Mouse (Mus musculus): ENCODE measurements at regions not wholly inside any gene's neighbourhood (a gene's known extent, or its start where the extent isn't known, plus 50 kb on each side); places are given as distances from the start of the nearest gene placed in this dataset.

GRCm38 (mm10) chr12:73847336-73847735, 53.8 kb upstream of the Hif1a start:
- H3K36me3 ChIP-seq (ENCODE audit: control insufficient read depth, insufficient read depth, low read length) = no peaks in the 10 kb centered on the region
- WGBS = 80% methylated on average over 10 of the region's 10 CpGs
- H3K4me3 ChIP-seq (ENCODE audit: insufficient read depth, low read depth, low read length) = no peak overlapping the region
- H3K4me1 ChIP-seq (ENCODE audit: control insufficient read depth, insufficient read depth, low read length) = no peaks in the 10 kb centered on the region; the same call in 1 of the 2 replicates
- TF ChIP-seq CTCF (IDR thresholded peaks at IDR 0.05; ENCODE audit: low read depth, low read length) (no peak), POLR2A (IDR thresholded peaks at IDR 0.05; ENCODE audit: extremely low read depth, insufficient read depth, low read length) (no peak)
- no peak overlapping the region for H3K27ac ChIP-seq (replicated peaks; ENCODE audit: insufficient read depth, low read depth, low read length)
- no peak overlapping the region for H3K9ac ChIP-seq (ENCODE audit: low read depth, low read length)
- no peaks in the 10 kb centered on the region for H3K27me3 ChIP-seq (ENCODE audit: control insufficient read depth, insufficient read depth, low read length)
- DNase-seq (ENCODE audit: extremely low read depth, low read depth, low spot score) = peak; percentile 4
- no peaks in the 10 kb centered on the region for H3K79me2 ChIP-seq (ENCODE audit: control insufficient read depth, insufficient read depth, low read length)

GRCm38 (mm10) chr12:73850831-73851230, 50.3 kb upstream of the Hif1a start:
- TF ChIP-seq POLR2A (IDR thresholded peaks at IDR 0.05; ENCODE audit: extremely low read depth, insufficient read depth, low read length) = no peak
- no peak for TF ChIP-seq CTCF (IDR thresholded peaks at IDR 0.05; ENCODE audit: low read depth, low read length)
- WGBS = 95% methylated on average over 2 of the region's 2 CpGs

More at GRCm38 (mm10) chr12:73850831-73851230, 50.3 kb upstream of the Hif1a start:
- H3K27ac ChIP-seq (replicated peaks; ENCODE audit: insufficient read depth, low read depth, low read length) = no peak overlapping the region
- no peaks in the 10 kb centered on the region for H3K36me3 ChIP-seq (ENCODE audit: control insufficient read depth, insufficient read depth, low read length)
- H3K4me1 ChIP-seq (ENCODE audit: control insufficient read depth, insufficient read depth, low read length) = peaks cover 2% of the 10 kb centered on the region; the same call in 1 of the 2 replicates
- no peak for DNase-seq (ENCODE audit: extremely low read depth, low read depth, low spot score)
- H3K4me3 ChIP-seq (ENCODE audit: insufficient read depth, low read depth, low read length) = no peak overlapping the region
- H3K79me2 ChIP-seq (ENCODE audit: control insufficient read depth, insufficient read depth, low read length) = no peaks in the 10 kb centered on the region
- H3K27me3 ChIP-seq (ENCODE audit: control insufficient read depth, insufficient read depth, low read length) = no peaks in the 10 kb centered on the region
- no peak overlapping the region for H3K9ac ChIP-seq (ENCODE audit: low read depth, low read length)
